13 mouse cellular contexts compared by ENCODE assay signal in genomic region chr10:81231436-81231835, GRCm38 (mm10). TPM values are rescaled to one million over a fixed set of nuclear protein-coding genes. Genes with fewer than 3 reads are reported as not detected.
A peak's percentile ranks its signal among the peaks of the same experiment; 100 is the strongest.
DNase-seq lines count a peak whose midpoint lies in the region; ATAC-seq and TF ChIP-seq lines count a peak whose summit lies in the region.
"Had no signal": no experiment of that assay in that cellular context is flagged by ENCODE, and none has a peak within 500 bp of the region (broad histone marks: within the 10 kb centered on the region; RNA-seq: fewer than 3 reads in every experiment).

No protein-coding gene starts in this region.

- no peak for ATAC-seq in midbrain, embryonic 14.5 days (ENCODE audit: low FRiP score, low TSS enrichment)

- peaks cover 5% of the 10 kb centered on the region; the same call in 1 of the 2 replicates for H3K27me3 ChIP-seq in E14TG2a.4 (ENCODE audit: insufficient read depth, low read length)
- H3K27me3 ChIP-seq in hindbrain, embryonic 10.5 days (ENCODE audit: insufficient read depth, poor library complexity, severe bottlenecking), result peaks cover 52% of the 10 kb centered on the region
- H3K27me3 ChIP-seq in midbrain, embryonic 14.5 days (ENCODE audit: control insufficient read depth, insufficient read depth, low read length), result no peaks in the 10 kb centered on the region

- no peaks in the 10 kb centered on the region for H3K9me3 ChIP-seq in E14TG2a.4 (ENCODE audit: low read length)
- no peaks in the 10 kb centered on the region for H3K9me3 ChIP-seq in hindbrain, embryonic 10.5 days
- H3K9me3 ChIP-seq in midbrain, embryonic 14.5 days (ENCODE audit: control insufficient read depth, low read length), result no peaks in the 10 kb centered on the region
- H3K9me3 ChIP-seq: G1E had no signal

- H3K27ac ChIP-seq in hindbrain, embryonic 10.5 days, result peak overlapping the region; percentile 70; the same call in 1 of the 2 replicates
- H3K27ac ChIP-seq in midbrain, embryonic 14.5 days (replicated peaks; ENCODE audit: low read depth, low read length), result peak overlapping the region; percentile 92

- peak overlapping the region; percentile 42; the same call in 1 of the 2 replicates for H3K9ac ChIP-seq in midbrain, embryonic 14.5 days (replicated peaks; ENCODE audit: low read length)

- DNase-seq in cerebellum, adult 9-11 months, result peak; percentile 65
- DNase-seq in cerebellum, adult 11 months, result no peak
- DNase-seq in hindbrain, embryonic 10.5 days (ENCODE audit: low spot score), result no peak
- no peak for DNase-seq in midbrain, embryonic 14.5 days
- DNase-seq in frontal cortex, postnatal 25 days (ENCODE audit: low spot score in 2 of 2), result no peak
- DNase-seq in retina, postnatal 1 day, result no peak
- no peak for DNase-seq in heart, postnatal 4 days
- DNase-seq: gastrocnemius, postnatal 10 days; lung, adult 18-20 months had no signal

- H3K4me1 ChIP-seq in E14TG2a.4 (replicated peaks; ENCODE audit: low read depth, low read length), result peaks cover 77% of the 10 kb centered on the region
- peaks cover 48% of the 10 kb centered on the region for H3K4me1 ChIP-seq in hindbrain, embryonic 10.5 days (replicated peaks)
- peaks cover 34% of the 10 kb centered on the region for H3K4me1 ChIP-seq in midbrain, embryonic 14.5 days (ENCODE audit: control insufficient read depth, insufficient read depth, low read length)

- no peaks in the 10 kb centered on the region for H3K36me3 ChIP-seq in E14TG2a.4 (ENCODE audit: insufficient read depth, low read length)
- 0 out of 2 replicates have a peak, but pooled peaks cover 5% of the 10 kb centered on the region for H3K36me3 ChIP-seq in hindbrain, embryonic 10.5 days
- peaks cover 6% of the 10 kb centered on the region; the same call in 1 of the 2 replicates for H3K36me3 ChIP-seq in midbrain, embryonic 14.5 days (ENCODE audit: control insufficient read depth, insufficient read depth, low read length)

- TF ChIP-seq CTCF in E14TG2a.4 (conservative IDR thresholded peaks at IDR 0.05; ENCODE audit: low read length), result no peak

- peak overlapping the region; percentile 77 for H3K4me2 ChIP-seq in midbrain, embryonic 14.5 days (ENCODE audit: low read length)

- 0 out of 2 replicates have a peak overlapping the region, but pooled peaks have one; percentile 60 for H3K4me3 ChIP-seq in E14TG2a.4 (replicated peaks; ENCODE audit: low read length)
- H3K4me3 ChIP-seq in hindbrain, embryonic 10.5 days, result peak overlapping the region; percentile 61
- peak overlapping the region; percentile 85; the same call in 1 of the 2 replicates for H3K4me3 ChIP-seq in midbrain, embryonic 14.5 days (replicated peaks; ENCODE audit: low read depth, low read length)

- 58% methylated on average over 7 of the region's 7 CpGs for WGBS in hindbrain, embryonic 10.5 days
- 43% methylated on average over 7 of the region's 7 CpGs for WGBS in midbrain, embryonic 14.5 days

RNA-seq across cellular contexts. Expression of gene Atcay, which starts 0.8 kb away (rescaled TPM):
- 7.6 and 25.9 TPM in 2 replicates for polyA plus RNA-seq in hindbrain, embryonic 10.5 days (2016; fragmentation: Nextera tagmentation; extraction: Ambion mirVana)
- polyA plus RNA-seq in midbrain, embryonic 14.5 days (2014; fragmentation: Nextera tagmentation; extraction: Ambion mirVana), result 82.4 and 118 TPM in 2 replicates
- total RNA-seq in heart, postnatal 4 days (2021), result under 1 TPM; 0.23 to 0.24 TPM
- total RNA-seq: megakaryocyte-erythroid progenitor cell, adult 5-6 weeks had no signal
- polyA plus RNA-seq: G1E had no signal

RNA-seq across cellular contexts. Expression of gene Zfr2, which starts 1.5 kb away (rescaled TPM):
- 5.1 and 6.7 TPM in 2 replicates for polyA plus RNA-seq in hindbrain, embryonic 10.5 days (2016; fragmentation: Nextera tagmentation; extraction: Ambion mirVana)
- 20.3 and 21.7 TPM in 2 replicates for polyA plus RNA-seq in midbrain, embryonic 14.5 days (2014; fragmentation: Nextera tagmentation; extraction: Ambion mirVana)
- total RNA-seq in heart, postnatal 4 days (2021), result 1 to 10 TPM; 4.2 to 5.5 TPM

RNA-seq across cellular contexts. Expression of gene Matk, which starts 21.3 kb away (rescaled TPM):
- polyA plus RNA-seq in hindbrain, embryonic 10.5 days (2016; fragmentation: Nextera tagmentation; extraction: Ambion mirVana), result 3.9 and 4.9 TPM in 2 replicates
- 14.8 and 29.4 TPM in 2 replicates for polyA plus RNA-seq in midbrain, embryonic 14.5 days (2014; fragmentation: Nextera tagmentation; extraction: Ambion mirVana)
- under 1 TPM; 0.21 to 0.56 TPM for total RNA-seq in heart, postnatal 4 days (2021)
- polyA plus RNA-seq: G1E had no signal

RNA-seq across cellular contexts. Expression of gene Nmrk2, which starts 29.6 kb away (rescaled TPM):
- polyA plus RNA-seq in hindbrain, embryonic 10.5 days (2016; fragmentation: Nextera tagmentation; extraction: Ambion mirVana), result not detected in 2 replicates
- not detected in 2 replicates for polyA plus RNA-seq in midbrain, embryonic 14.5 days (2014; fragmentation: Nextera tagmentation; extraction: Ambion mirVana)
- total RNA-seq in heart, postnatal 4 days (2021), result 10 to 100 TPM; 44.1 to 74.9 TPM
- total RNA-seq: G1E; megakaryocyte-erythroid progenitor cell, adult 5-6 weeks had no signal
- polyA plus RNA-seq: G1E; testis, adult 2 months had no signal

RNA-seq across cellular contexts. Expression of gene Mrpl54, which starts 35.3 kb away (rescaled TPM):
- 238 and 239 TPM in 2 replicates for polyA plus RNA-seq in hindbrain, embryonic 10.5 days (2016; fragmentation: Nextera tagmentation; extraction: Ambion mirVana)
- polyA plus RNA-seq in midbrain, embryonic 14.5 days (2014; fragmentation: Nextera tagmentation; extraction: Ambion mirVana), result 121 and 152 TPM in 2 replicates
- 100 to 1,000 TPM; 118 to 125 TPM for total RNA-seq in heart, postnatal 4 days (2021)
